Mouse (Mus musculus) heart, adult 2 months (tissue): ENCODE data around the gene A930004D18Rik.
A peak's percentile ranks its signal among the peaks of the same experiment; 100 is the strongest.

ENCODE experiments used
- CTCF ChIP-seq: fragments of 200-600 bp; IDR thresholded peaks from 2 replicates; pipeline ENCODE4 v1.8.1; 2022; ENCODE audit warnings: antibody characterized with exemption, mild to moderate bottlenecking, moderate library complexity
- EP300 ChIP-seq: fragments of 200-500 bp; IDR thresholded peaks from 2 replicates; pipeline ENCODE4 v1.6.1; 2011; ENCODE audit warnings: low read depth, low read length, control low read depth; ENCODE audit not compliant: insufficient read depth
- POLR2A ChIP-seq: fragments of 200-500 bp; IDR thresholded peaks from 2 replicates; pipeline ENCODE4 v1.6.1; 2011; ENCODE audit warnings: mild to moderate bottlenecking, low read depth, low read length, control low read depth; ENCODE audit not compliant: insufficient read depth

GRCm38 (mm10) chr2:18064356-18064858, 26.9 kb upstream of the A930004D18Rik start:
- no peak for TF ChIP-seq CTCF
- TF ChIP-seq POLR2A = peak; percentile 70
- no peak for TF ChIP-seq EP300
